Mouse (Mus musculus): ENCODE results near the gene Cbx5. TPM values are rescaled to one million over a fixed set of nuclear protein-coding genes. Genes with fewer than 3 reads are reported as not detected.
A peak's percentile ranks its signal among the peaks of the same experiment; 100 is the strongest.

Cbx5 gene
- polyA plus RNA-seq, 1 experiment: 221 TPM

DNA sequence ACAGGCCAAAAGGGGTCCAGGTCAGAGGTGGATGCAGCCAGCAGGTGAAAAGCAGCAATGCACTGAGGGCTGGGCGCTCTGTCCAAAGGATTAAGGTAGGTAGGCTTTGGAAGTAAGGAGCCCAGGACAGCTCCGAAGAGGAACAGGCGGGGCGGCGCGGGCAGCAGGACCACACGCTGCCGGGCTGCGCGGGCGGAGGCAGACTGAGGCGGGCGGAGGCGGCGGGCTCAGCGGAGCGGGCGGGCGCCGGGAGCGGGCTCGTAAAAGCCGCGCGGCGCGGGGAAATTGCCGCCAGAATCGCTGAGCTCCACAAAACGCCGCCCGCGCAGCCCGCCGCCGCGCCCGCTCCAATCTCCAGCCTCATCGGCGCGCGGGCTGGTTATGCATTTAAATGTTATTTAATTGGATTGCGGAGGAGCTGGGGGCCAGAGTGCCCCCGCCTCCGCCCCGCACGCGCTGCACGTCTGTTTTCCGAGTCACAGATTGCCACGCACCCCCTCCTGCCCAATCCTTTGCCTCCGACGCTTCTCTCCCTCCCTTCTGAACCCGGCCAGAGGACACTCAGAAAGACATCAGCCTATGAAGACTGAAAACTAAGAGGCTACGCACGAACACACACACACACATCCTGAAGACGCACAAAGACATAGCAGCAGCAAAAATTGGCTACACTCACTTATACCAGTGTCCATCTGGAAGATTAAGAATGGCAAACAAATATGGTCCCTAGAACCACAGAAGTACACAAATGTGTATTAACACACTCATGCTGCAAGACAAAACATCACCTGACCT lies 92.8 kb downstream of the Cbx5 start:
- WGBS: under 1% methylated on average over 55 of the region's 57 CpGs
- peaks cover 20% of the 10 kb centered on the region for H3K4me1 ChIP-seq (ENCODE audit: control insufficient read depth, insufficient read depth, low read length)
- TF ChIP-seq POLR2A (IDR thresholded peaks at IDR 0.05; ENCODE audit: insufficient read depth, low read depth, low read length) (no peak), CTCF (IDR thresholded peaks at IDR 0.05; ENCODE audit: insufficient read depth, low read depth, low read length) (no peak)
- H3K4me3 ChIP-seq (ENCODE audit: insufficient read depth, low read depth, low read length): peak overlapping the region; percentile 44
- peak overlapping the region; percentile 16; the same call in 1 of the 2 replicates for H3K27ac ChIP-seq (ENCODE audit: insufficient read depth, low read depth, low read length)

DNA sequence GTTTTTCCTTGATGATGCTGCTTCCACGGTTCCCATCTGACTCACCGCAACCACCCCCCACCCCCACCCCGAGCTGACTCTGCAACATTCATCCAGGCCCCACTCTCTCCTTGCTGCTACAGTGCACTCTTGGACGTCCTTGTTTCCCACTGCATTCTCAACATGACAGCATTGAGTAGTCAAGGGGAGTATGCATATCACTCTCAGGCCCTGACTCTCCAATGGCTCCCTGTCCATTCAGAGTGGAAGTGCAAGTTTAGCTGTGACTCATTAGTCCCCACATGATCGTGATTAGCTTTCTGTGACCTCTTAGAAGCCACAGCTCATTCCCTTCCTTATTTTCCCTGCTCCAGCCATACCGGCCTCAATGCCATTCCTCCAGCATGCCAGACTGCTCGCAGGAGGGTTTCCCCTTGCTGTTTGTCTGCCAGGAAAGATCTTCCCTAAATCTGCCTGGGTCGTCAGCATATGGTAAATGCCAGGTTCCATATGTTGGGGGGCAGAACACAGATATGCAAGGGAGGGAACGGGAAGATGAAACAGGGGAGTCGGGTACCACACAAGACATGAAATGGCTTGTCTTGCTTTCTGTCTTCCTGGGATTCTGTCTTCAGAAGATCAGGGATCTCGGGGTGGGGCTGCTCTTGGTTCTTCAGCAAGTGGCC lies 93.8 kb downstream of the Cbx5 start:
- no peak overlapping the region for H3K4me3 ChIP-seq (ENCODE audit: insufficient read depth, low read depth, low read length)
- 58% methylated on average over 11 of the region's 11 CpGs for WGBS
- peaks cover 20% of the 10 kb centered on the region for H3K4me1 ChIP-seq (ENCODE audit: control insufficient read depth, insufficient read depth, low read length)
- H3K27ac ChIP-seq (ENCODE audit: insufficient read depth, low read depth, low read length): peak overlapping the region; percentile 34
- no peak for TF ChIP-seq POLR2A (IDR thresholded peaks at IDR 0.05; ENCODE audit: insufficient read depth, low read depth, low read length)
- no peak for TF ChIP-seq CTCF (IDR thresholded peaks at IDR 0.05; ENCODE audit: insufficient read depth, low read depth, low read length)

DNA sequence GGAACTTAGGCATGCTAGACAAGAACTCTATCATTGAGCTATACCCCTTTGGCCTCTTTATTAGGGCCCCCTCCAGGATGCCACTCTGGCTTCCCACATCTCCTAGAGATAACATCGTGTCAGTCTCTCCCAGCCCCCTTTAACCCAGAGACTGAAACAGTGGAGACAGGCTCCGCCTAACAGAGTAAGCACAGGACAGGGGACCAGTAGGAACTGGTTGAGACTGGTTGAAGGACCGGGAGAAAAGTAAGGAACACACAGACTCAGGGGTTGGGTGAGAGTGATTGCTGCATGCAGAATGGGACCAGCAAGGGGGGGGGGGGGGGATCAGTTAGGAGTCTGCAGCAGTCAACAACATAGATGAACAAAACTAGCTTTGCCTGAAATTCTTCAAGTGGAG lies 95.4 kb downstream of the Cbx5 start:
- 78% methylated on average over 3 of the region's 3 CpGs for WGBS

More for the DNA sequence above, 95.4 kb downstream of the Cbx5 start:
- Histone ChIP-seq H3K4me1 (ENCODE audit: control insufficient read depth, insufficient read depth, low read length) (peaks cover 20% of the 10 kb centered on the region), H3K4me3 (ENCODE audit: insufficient read depth, low read depth, low read length) (no peak overlapping the region), H3K27ac (ENCODE audit: insufficient read depth, low read depth, low read length) (no peak overlapping the region)
- TF ChIP-seq CTCF (IDR thresholded peaks at IDR 0.05; ENCODE audit: insufficient read depth, low read depth, low read length) (no peak), POLR2A (IDR thresholded peaks at IDR 0.05; ENCODE audit: insufficient read depth, low read depth, low read length) (no peak)

Other genes starting within 250 kb of the Cbx5 start
- gene Hoxc8, start 249.2 kb downstream of the Cbx5 start, polyA plus RNA-seq (2012; ENCODE audit: insufficient read depth, insufficient read length, low replicate concordance, missing spikeins): not detected in 2 replicates
- gene Hoxc6, start 241.6 kb downstream of the Cbx5 start, polyA plus RNA-seq (2012; ENCODE audit: insufficient read depth, insufficient read length, low replicate concordance, missing spikeins): not detected in 2 replicates
- gene Hoxc4, start 220.9 kb downstream of the Cbx5 start, polyA plus RNA-seq (2012; ENCODE audit: insufficient read depth, insufficient read length, low replicate concordance, missing spikeins): not detected in 2 replicates
- not detected in 2 replicates for gene Smug1, start 72.7 kb downstream of the Cbx5 start, polyA plus RNA-seq (2012; ENCODE audit: insufficient read depth, insufficient read length, low replicate concordance, missing spikeins)
- gene Hnrnpa1, start 616 bp upstream of the Cbx5 start, polyA plus RNA-seq (2012; ENCODE audit: insufficient read depth, insufficient read length, low replicate concordance, missing spikeins): 185 and 643 TPM in 2 replicates
- gene Nfe2, start 18.6 kb upstream of the Cbx5 start, polyA plus RNA-seq (2012; ENCODE audit: insufficient read depth, insufficient read length, low replicate concordance, missing spikeins): not detected in 2 replicates
- not detected in 2 replicates for gene Copz1, start 32.9 kb upstream of the Cbx5 start, polyA plus RNA-seq (2012; ENCODE audit: insufficient read depth, insufficient read length, low replicate concordance, missing spikeins)
- not detected in 2 replicates for gene Gpr84, start 70.8 kb upstream of the Cbx5 start, polyA plus RNA-seq (2012; ENCODE audit: insufficient read depth, insufficient read length, low replicate concordance, missing spikeins)
- not detected in 2 replicates for gene Zfp385a, start 100.3 kb upstream of the Cbx5 start, polyA plus RNA-seq (2012; ENCODE audit: insufficient read depth, insufficient read length, low replicate concordance, missing spikeins)
- not detected in 2 replicates for gene Itga5, start 126.9 kb upstream of the Cbx5 start, polyA plus RNA-seq (2012; ENCODE audit: insufficient read depth, insufficient read length, low replicate concordance, missing spikeins)
- not detected in 2 replicates for gene Gtsf1, start 190.7 kb upstream of the Cbx5 start, polyA plus RNA-seq (2012; ENCODE audit: insufficient read depth, insufficient read length, low replicate concordance, missing spikeins)
- gene Gtsf2, start 208.7 kb upstream of the Cbx5 start, polyA plus RNA-seq (2012; ENCODE audit: insufficient read depth, insufficient read length, low replicate concordance, missing spikeins): not detected in 2 replicates
- gene Nckap1l, start 214.0 kb upstream of the Cbx5 start, polyA plus RNA-seq (2012; ENCODE audit: insufficient read depth, insufficient read length, low replicate concordance, missing spikeins): not detected in 2 replicates

Data from olfactory bulb, adult 2 months (tissue).